ENCODE assay signal across 8 mouse cellular contexts in genomic region chr10:19849771-19850365, GRCm38 (mm10). TPM values are rescaled to one million over a fixed set of nuclear protein-coding genes. Genes with fewer than 3 reads are reported as not detected.
DNase-seq lines count a peak whose midpoint lies in the region; ATAC-seq and TF ChIP-seq lines count a peak whose summit lies in the region.

No protein-coding gene starts in this region.

- ATAC-seq in embryonic facial prominence, embryonic 15.5 days (ENCODE audit: insufficient number of reproducible peaks, low FRiP score, low TSS enrichment, low read depth): peak; percentile 39; the same call in 1 of the 2 replicates
- ATAC-seq in intestine, embryonic 15.5 days: peak; percentile 74
- peak; percentile 56 for ATAC-seq in neural tube, embryonic 11.5 days (ENCODE audit: insufficient read depth, low FRiP score, low TSS enrichment)

- H3K36me3 ChIP-seq in E14TG2a.4 (ENCODE audit: insufficient read depth, low read length): no peaks in the 10 kb centered on the region
- no peaks in the 10 kb centered on the region for H3K36me3 ChIP-seq in embryonic facial prominence, embryonic 15.5 days
- H3K36me3 ChIP-seq in intestine, embryonic 15.5 days: no peaks in the 10 kb centered on the region
- H3K36me3 ChIP-seq in neural tube, embryonic 11.5 days (ENCODE audit: control insufficient read depth, insufficient read depth, low read length): no peaks in the 10 kb centered on the region

- peaks cover 28% of the 10 kb centered on the region for H3K4me1 ChIP-seq in E14TG2a.4 (replicated peaks; ENCODE audit: low read depth, low read length)
- H3K4me1 ChIP-seq in embryonic facial prominence, embryonic 15.5 days: peaks cover 30% of the 10 kb centered on the region
- H3K4me1 ChIP-seq in intestine, embryonic 15.5 days (replicated peaks): peaks cover 26% of the 10 kb centered on the region
- peaks cover 10% of the 10 kb centered on the region; the same call in 1 of the 2 replicates for H3K4me1 ChIP-seq in neural tube, embryonic 11.5 days (ENCODE audit: control insufficient read depth, insufficient read depth, low read length)

- H3K9me3 ChIP-seq in E14TG2a.4 (ENCODE audit: low read length): no peaks in the 10 kb centered on the region
- H3K9me3 ChIP-seq in embryonic facial prominence, embryonic 15.5 days (replicated peaks): no peaks in the 10 kb centered on the region
- no peaks in the 10 kb centered on the region for H3K9me3 ChIP-seq in intestine, embryonic 15.5 days
- H3K9me3 ChIP-seq in neural tube, embryonic 11.5 days (ENCODE audit: control insufficient read depth, low read length): no peaks in the 10 kb centered on the region

- H3K9ac ChIP-seq in embryonic facial prominence, embryonic 15.5 days: 0 out of 2 replicates have a peak overlapping the region, but pooled peaks have one; percentile 10
- H3K9ac ChIP-seq in intestine, embryonic 15.5 days: peak overlapping the region; percentile 49
- peak overlapping the region; percentile 35 for H3K9ac ChIP-seq in neural tube, embryonic 11.5 days (ENCODE audit: low read length)

- no peak for TF ChIP-seq CTCF in E14TG2a.4 (conservative IDR thresholded peaks at IDR 0.05; ENCODE audit: low read length)

- peak overlapping the region; percentile 100 for H3K4me2 ChIP-seq in embryonic facial prominence, embryonic 15.5 days (replicated peaks)
- peak overlapping the region; percentile 99 for H3K4me2 ChIP-seq in intestine, embryonic 15.5 days (replicated peaks)
- H3K4me2 ChIP-seq in neural tube, embryonic 11.5 days (ENCODE audit: low read depth): peak overlapping the region; percentile 99

- peak overlapping the region; percentile 81 for H3K4me3 ChIP-seq in E14TG2a.4 (replicated peaks; ENCODE audit: low read length)
- H3K4me3 ChIP-seq in embryonic facial prominence, embryonic 15.5 days (replicated peaks): peak overlapping the region; percentile 56
- H3K4me3 ChIP-seq in intestine, embryonic 15.5 days (replicated peaks): peak overlapping the region; percentile 56
- peak overlapping the region; percentile 54 for H3K4me3 ChIP-seq in neural tube, embryonic 11.5 days (ENCODE audit: low read depth, low read length)

- DNase-seq in heart, adult 18-20 months: peak; percentile 3 to 4
- DNase-seq in heart, adult 9 months (ENCODE audit: low spot score in 2 of 2): no peak
- DNase-seq in neural tube, embryonic 11.5 days (ENCODE audit: low spot score): peak; percentile 53
- no peak for DNase-seq in gastrocnemius, postnatal 10 days
- DNase-seq in frontal cortex, postnatal 14 days (ENCODE audit: low spot score in 2 of 2): no peak

- H3K27me3 ChIP-seq in E14TG2a.4 (ENCODE audit: insufficient read depth, low read length): peaks cover 82% of the 10 kb centered on the region
- H3K27me3 ChIP-seq in embryonic facial prominence, embryonic 15.5 days: peaks cover 49% of the 10 kb centered on the region
- peaks cover 44% of the 10 kb centered on the region for H3K27me3 ChIP-seq in intestine, embryonic 15.5 days (replicated peaks)
- H3K27me3 ChIP-seq in neural tube, embryonic 11.5 days (ENCODE audit: control insufficient read depth, insufficient read depth, low read length): peaks cover 43% of the 10 kb centered on the region

- WGBS in embryonic facial prominence, embryonic 15.5 days: 0% methylated on average over 32 of the region's 32 CpGs
- WGBS in intestine, embryonic 15.5 days: under 1% methylated on average over 32 of the region's 32 CpGs
- 0% methylated on average over 32 of the region's 32 CpGs for WGBS in neural tube, embryonic 11.5 days

- no peak overlapping the region for H3K27ac ChIP-seq in embryonic facial prominence, embryonic 15.5 days (replicated peaks)
- H3K27ac ChIP-seq in intestine, embryonic 15.5 days: no peak overlapping the region
- no peak overlapping the region for H3K27ac ChIP-seq in neural tube, embryonic 11.5 days (ENCODE audit: low read depth, low read length)

RNA-seq across cellular contexts. Expression of gene Slc35d3, which starts 1.4 kb away (rescaled TPM):
- total RNA-seq in heart, adult 18-20 months (2021): not detected
- polyA plus RNA-seq in embryonic facial prominence, embryonic 15.5 days (2015; fragmentation: Nextera tagmentation; extraction: Ambion mirVana): 0.96 and 1.0 TPM in 2 replicates
- 0.52 and 0.77 TPM in 2 replicates for polyA plus RNA-seq in intestine, embryonic 15.5 days (2015; fragmentation: Nextera tagmentation; extraction: Ambion mirVana)
- 0.66 and 0.78 TPM in 2 replicates for polyA plus RNA-seq in neural tube, embryonic 11.5 days (2014; fragmentation: Nextera tagmentation; extraction: Ambion mirVana)
- total RNA-seq in gastrocnemius, postnatal 10 days (2021): not detected

RNA-seq across cellular contexts. Expression of gene Pex7, which starts 57.6 kb away (rescaled TPM):
- 10 to 100 TPM; 35.9 to 38.7 TPM for total RNA-seq in heart, adult 18-20 months (2021)
- 30.3 TPM in 2 replicates for polyA plus RNA-seq in embryonic facial prominence, embryonic 15.5 days (2015; fragmentation: Nextera tagmentation; extraction: Ambion mirVana)
- 48.8 and 50.3 TPM in 2 replicates for polyA plus RNA-seq in intestine, embryonic 15.5 days (2015; fragmentation: Nextera tagmentation; extraction: Ambion mirVana)
- 27.2 and 29.1 TPM in 2 replicates for polyA plus RNA-seq in neural tube, embryonic 11.5 days (2014; fragmentation: Nextera tagmentation; extraction: Ambion mirVana)
- total RNA-seq in gastrocnemius, postnatal 10 days (2021): 10 to 100 TPM; 13.6 to 13.9 TPM

Comparison
In these comparisons a context has a peak if more than half of its experiments do, and no peak if none do; other contexts are left out.
1. DNase-seq: peak in heart, adult 18-20 months (2 of 2) and neural tube, embryonic 11.5 days (single experiment); none in heart, adult 9 months (0 of 2), gastrocnemius, postnatal 10 days (single experiment) and frontal cortex, postnatal 14 days (0 of 2).
2. Peak in every context shown above with its lines, with median percentiles within 50 percentile points of each other: H3K4me3 ChIP-seq, ATAC-seq, H3K4me2 ChIP-seq and H3K9ac ChIP-seq.